Mouse (Mus musculus) stomach, postnatal 0 days (tissue): ENCODE data around the gene Tal1. TPM values are rescaled to one million over a fixed set of nuclear protein-coding genes. Genes with fewer than 3 reads are reported as not detected.
A peak's percentile ranks its signal among the peaks of the same experiment; 100 is the strongest.

Experiments
- ATAC-seq: fragments of 200-750 bp; cut with Nextera tagmentation; 2 replicates; pipeline ENCODE4 v1.8.0; 2017; ENCODE audit not compliant: low FRiP score, low TSS enrichment
- DNase-seq: peaks from one replicate; pipeline ENCODE4 v3.0.0-alpha.2; 2016; ENCODE audit warnings: low spot score
- H3K27ac ChIP-seq: fragments of 300-500 bp; sonication (generic); replicated peaks from 2 replicates; pipeline ENCODE4 v1.5.1; 2014; ENCODE audit warnings: mild to moderate bottlenecking, control low read depth
- H3K27me3 ChIP-seq: fragments of 300-500 bp; sonication (generic); 2 replicates; pipeline ENCODE4 v1.6.1; 2014; ENCODE audit warnings: low read length; ENCODE audit not compliant: control insufficient read depth, insufficient read depth
- H3K36me3 ChIP-seq: fragments of 300-500 bp; sonication (generic); 2 replicates; pipeline ENCODE4 v1.6.1; 2014; ENCODE audit warnings: low read length, mixed read lengths; ENCODE audit not compliant: control insufficient read depth, insufficient read depth
- H3K4me1 ChIP-seq: fragments of 300-500 bp; sonication (generic); replicated peaks from 2 replicates; pipeline ENCODE4 v1.6.1; 2014; ENCODE audit warnings: antibody characterized with exemption; ENCODE audit not compliant: control insufficient read depth, insufficient read depth
- H3K4me2 ChIP-seq: fragments of 300-500 bp; sonication (generic); replicated peaks from 2 replicates; pipeline ENCODE4 v1.6.1; 2014; ENCODE audit warnings: low read depth, mild to moderate bottlenecking, control low read depth, moderate library complexity
- H3K4me3 ChIP-seq: fragments of 300-500 bp; sonication (generic); 2 replicates; pipeline ENCODE4 v1.5.1; 2014; ENCODE audit warnings: low read depth, low read length, control low read depth
- H3K9ac ChIP-seq: fragments of 300-500 bp; sonication (generic); 2 replicates; pipeline ENCODE4 v1.6.1; 2014; ENCODE audit warnings: mild to moderate bottlenecking, low read length, control low read depth, mixed read lengths
- H3K9me3 ChIP-seq: fragments of 300-500 bp; sonication (generic); 2 replicates; pipeline ENCODE4 v1.6.1; 2016; ENCODE audit warnings: low read length; ENCODE audit not compliant: control insufficient read depth
- CTCF ChIP-seq: IDR thresholded peaks from 2 replicates; pipeline ENCODE4 v1.5.1; 2016; ENCODE audit warnings: antibody characterized with exemption, low read depth, mild to moderate bottlenecking, moderate library complexity
- EP300 ChIP-seq: optimal IDR thresholded peaks from 2 replicates; pipeline ENCODE3; 2016; ENCODE audit warnings: antibody characterized with exemption
- WGBS: fragments of 180-500 bp; shearing (Covaris S2); extraction: QIAGEN DNeasy Blood & Tissue Kit; methylation state at CpG from one replicate; pipeline ENCODE4 v1.1.7; 2014; 5-methylcytosine and 5-hydroxymethylcytosine counted together
- polyA plus RNA-seq: library from polyadenylated mRNA; unstranded; fragments of >200 nt; fragmentation: Nextera tagmentation; extraction: Ambion mirVana; gene quantifications from 2 replicates; pipeline ENCODE4 v1.2.1, GENCODE M21; 2015

Tal1 gene
- polyA plus RNA-seq, 1 experiment from 2014 or later = 0.19 TPM

DNA sequence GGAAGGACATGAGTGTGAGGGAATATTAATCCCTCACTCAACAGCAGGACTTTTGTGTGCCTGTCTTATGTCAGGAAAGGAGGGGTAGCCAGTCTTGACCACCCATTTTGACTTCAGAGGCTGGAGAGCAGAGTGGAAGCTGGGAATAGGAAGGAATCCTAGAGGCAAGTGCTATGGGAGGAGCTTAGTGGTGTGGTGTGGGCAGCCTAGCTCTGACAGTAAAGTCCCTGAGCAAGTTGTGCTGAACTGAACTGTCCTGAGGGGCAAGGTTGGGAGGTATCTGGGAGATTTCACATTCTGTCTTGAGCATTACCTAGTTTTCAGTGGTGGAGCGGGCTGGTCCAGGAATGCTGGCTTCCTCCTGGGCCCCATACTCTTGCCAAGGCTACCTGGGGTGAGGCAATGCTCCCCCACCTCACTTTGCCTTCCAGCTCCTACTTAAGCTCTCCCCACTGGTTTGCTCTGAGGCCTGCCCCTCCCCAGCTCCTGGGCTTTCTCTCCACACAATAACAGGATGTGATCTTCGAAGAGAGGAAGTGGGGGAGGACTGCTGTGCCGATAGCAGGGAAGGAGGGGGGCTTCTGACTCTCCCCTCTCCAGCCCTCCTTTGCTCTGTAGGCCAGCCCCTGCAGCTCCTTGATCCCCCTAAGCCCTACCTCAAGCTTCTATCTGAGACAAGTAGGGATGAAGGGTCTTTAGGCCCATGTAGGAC, 19.1 kb downstream of the Tal1 start:
- H3K9ac ChIP-seq = no peak overlapping the region
- 0 out of 2 replicates have a peak overlapping the region, but pooled peaks have one; percentile 24 for H3K27ac ChIP-seq
- no peaks in the 10 kb centered on the region for H3K4me1 ChIP-seq
- H3K4me3 ChIP-seq = no peak overlapping the region
- WGBS = 43% methylated on average over 3 of the region's 3 CpGs
- DNase-seq (no peak), ATAC-seq (no peak)
- no peaks in the 10 kb centered on the region for H3K9me3 ChIP-seq
- no peak overlapping the region for H3K4me2 ChIP-seq
- no peaks in the 10 kb centered on the region for H3K36me3 ChIP-seq
- TF ChIP-seq EP300 (no peak), CTCF (no peak)
- no peaks in the 10 kb centered on the region for H3K27me3 ChIP-seq

DNA sequence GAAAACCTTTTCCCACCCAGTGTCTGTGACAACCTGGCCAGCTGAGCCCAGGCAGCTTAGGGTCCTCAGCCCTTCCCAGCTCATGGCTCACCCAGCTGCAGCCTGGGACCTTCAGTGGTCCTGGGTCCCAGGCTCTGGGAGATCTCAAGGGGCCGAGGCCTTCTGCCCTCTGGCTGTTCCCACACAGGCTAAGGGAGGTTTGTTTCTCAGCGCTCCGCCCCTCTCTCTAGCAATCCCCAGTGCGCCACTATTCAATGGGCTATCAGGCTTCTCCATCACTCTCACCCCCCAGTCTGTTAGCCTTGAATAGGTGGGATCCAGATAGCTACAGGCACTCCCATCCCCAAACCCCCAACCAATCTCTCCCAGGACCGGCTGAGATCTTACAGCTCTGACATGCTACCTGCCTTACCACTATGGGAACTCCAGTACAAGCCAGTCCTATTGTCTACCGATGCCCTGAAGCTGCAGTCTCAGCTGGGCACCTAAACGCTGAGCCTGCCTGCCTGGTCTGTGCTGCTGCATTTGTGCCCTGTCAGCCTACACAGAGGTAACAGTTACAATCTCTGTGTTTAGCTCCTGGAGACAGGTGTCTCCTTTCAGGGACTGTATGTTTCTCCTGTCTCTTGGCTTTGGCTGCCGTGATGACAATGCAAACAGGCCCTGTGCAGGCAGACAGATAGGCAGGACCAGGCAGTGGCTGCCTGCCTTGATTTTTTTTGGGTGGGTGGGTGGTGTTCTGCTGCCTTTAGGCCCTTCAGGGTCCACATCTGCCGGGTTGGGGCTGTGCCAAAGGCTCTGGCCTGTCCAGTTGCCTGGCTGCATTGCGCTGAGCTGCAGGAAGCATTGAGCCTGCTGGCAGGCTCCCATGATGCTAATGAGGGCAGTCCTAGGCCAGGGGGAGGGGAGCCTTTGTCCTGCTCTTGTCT, 22.9 kb downstream of the Tal1 start:
- no peak overlapping the region for H3K27ac ChIP-seq
- peak; percentile 28; the same call in 1 of the 2 replicates for ATAC-seq
- WGBS = 35% methylated on average over 10 of the region's 10 CpGs

DNA sequence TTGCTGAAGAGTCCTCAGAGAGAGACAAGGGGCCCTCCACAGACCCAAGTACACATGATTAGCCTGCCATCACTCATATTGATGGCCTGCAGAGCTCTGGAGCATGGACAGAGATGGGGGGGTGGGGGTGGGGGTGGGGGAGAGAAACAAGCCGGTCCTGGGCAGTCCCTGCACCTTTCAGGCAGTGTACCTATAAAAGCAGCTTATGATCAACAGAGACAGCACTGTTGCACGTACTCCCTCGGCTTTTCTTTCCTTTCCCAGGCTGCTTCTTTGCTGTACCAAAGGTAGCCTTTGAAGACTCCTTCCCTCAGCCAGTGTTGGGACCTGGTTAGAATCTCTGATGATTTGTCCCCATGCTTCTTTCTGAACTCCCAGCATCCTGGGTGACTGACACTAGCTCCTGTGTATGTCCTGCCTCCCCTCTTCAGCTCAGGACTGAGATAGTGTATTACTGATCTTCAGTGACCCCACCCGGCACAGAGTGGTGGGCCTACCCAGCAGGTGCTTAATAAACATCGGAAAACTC, 23.7 kb downstream of the Tal1 start:
- H3K4me1 ChIP-seq = no peaks in the 10 kb centered on the region
- H3K27ac ChIP-seq = no peak overlapping the region
- H3K4me2 ChIP-seq = no peak overlapping the region
- DNase-seq (no peak), ATAC-seq (no peak)
- H3K27me3 ChIP-seq = no peaks in the 10 kb centered on the region
- no peaks in the 10 kb centered on the region for H3K36me3 ChIP-seq
- 35% methylated on average over 5 of the region's 5 CpGs for WGBS
- H3K9me3 ChIP-seq = no peaks in the 10 kb centered on the region
- no peak for TF ChIP-seq EP300
- no peak for TF ChIP-seq CTCF
- H3K4me3 ChIP-seq = no peak overlapping the region
- no peak overlapping the region for H3K9ac ChIP-seq

More for the DNA sequence above, 22.9 kb downstream of the Tal1 start:
- Histone ChIP-seq H3K36me3 (no peaks in the 10 kb centered on the region), H3K4me2 (no peak overlapping the region), H3K9me3 (no peaks in the 10 kb centered on the region), H3K27me3 (no peaks in the 10 kb centered on the region), H3K4me1 (no peaks in the 10 kb centered on the region), H3K9ac (no peak overlapping the region), H3K4me3 (no peak overlapping the region)
- no peak for DNase-seq
- TF ChIP-seq CTCF = no peak
- TF ChIP-seq EP300 = no peak

DNA sequence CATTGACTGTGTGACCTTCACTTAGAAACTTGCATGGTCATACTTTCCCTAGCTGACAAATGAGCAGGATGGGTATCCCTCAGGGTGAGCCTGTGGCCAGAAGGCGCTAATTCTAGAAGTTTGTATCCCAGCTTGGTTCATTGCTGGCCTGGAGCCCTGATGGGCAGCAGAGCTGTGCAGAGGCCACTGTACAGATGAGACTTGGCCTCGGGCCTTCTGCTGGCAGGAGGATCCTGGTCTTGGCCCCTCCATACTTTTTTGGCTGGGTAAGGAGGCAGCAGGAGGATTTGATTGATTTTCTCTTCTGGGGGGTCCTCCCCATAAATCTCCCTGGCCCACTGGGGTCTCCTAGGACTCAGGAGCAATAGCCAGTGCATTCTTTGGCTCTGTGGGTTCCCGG, 26.8 kb downstream of the Tal1 start:
- ATAC-seq (no peak), DNase-seq (no peak)
- H3K4me1 ChIP-seq = no peaks in the 10 kb centered on the region
- no peak for TF ChIP-seq CTCF
- no peak for TF ChIP-seq EP300
- H3K27me3 ChIP-seq = no peaks in the 10 kb centered on the region
- H3K9me3 ChIP-seq = no peaks in the 10 kb centered on the region
- 84% methylated on average over 3 of the region's 3 CpGs for WGBS
- H3K4me3 ChIP-seq = no peak overlapping the region
- H3K27ac ChIP-seq = no peak overlapping the region
- H3K36me3 ChIP-seq = no peaks in the 10 kb centered on the region
- no peak overlapping the region for H3K9ac ChIP-seq
- H3K4me2 ChIP-seq = no peak overlapping the region

DNA sequence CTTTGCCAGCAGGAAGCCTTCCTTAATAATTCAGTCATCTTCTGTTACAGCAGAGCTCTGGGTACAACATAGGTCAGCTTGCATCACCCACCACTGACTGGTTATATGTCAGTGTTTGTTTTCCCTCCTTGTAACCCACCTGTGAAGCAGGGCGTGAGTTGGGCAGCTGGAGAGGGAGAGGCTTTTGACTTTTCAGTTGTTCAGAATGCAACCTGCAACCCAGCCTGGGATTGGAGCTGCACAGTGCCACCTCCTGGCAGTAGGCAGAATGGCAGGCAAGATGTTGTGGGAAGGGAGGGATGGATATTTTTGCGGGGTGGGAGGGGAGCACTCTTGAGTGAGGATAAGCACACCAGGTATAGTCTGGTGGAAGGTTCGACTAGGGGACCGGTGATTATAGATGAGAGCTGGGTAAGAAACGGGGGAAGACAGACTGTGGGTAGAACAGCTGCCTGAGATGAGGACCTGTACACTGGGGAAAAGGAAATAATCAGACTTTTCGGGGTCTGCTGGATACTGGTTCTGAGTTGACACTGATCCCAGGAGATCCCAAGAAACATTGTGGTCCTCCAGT, 29.4 kb downstream of the Tal1 start:
- ATAC-seq (no peak), DNase-seq (peak; percentile 58)
- Histone ChIP-seq H3K27ac (no peak overlapping the region), H3K36me3 (no peaks in the 10 kb centered on the region), H3K4me1 (no peaks in the 10 kb centered on the region), H3K9me3 (no peaks in the 10 kb centered on the region), H3K9ac (no peak overlapping the region), H3K4me2 (no peak overlapping the region), H3K27me3 (no peaks in the 10 kb centered on the region), H3K4me3 (no peak overlapping the region)
- TF ChIP-seq EP300 (no peak), CTCF (peak; percentile 98)
- WGBS = 16% methylated on average over 6 of the region's 6 CpGs
